Mouse (Mus musculus): ENCODE measurements around the gene Taok3.

- TF ChIP-seq CTCF (IDR thresholded peaks at IDR 0.05; ENCODE audit: control insufficient read depth, insufficient read depth, insufficient read length): no peak
- no peak for TF ChIP-seq USF1 (IDR thresholded peaks at IDR 0.05; ENCODE audit: low read depth)
- no peak for TF ChIP-seq FOSL1 (IDR thresholded peaks at IDR 0.05; ENCODE audit: insufficient read depth, low read length, poor library complexity, severe bottlenecking)
- TF ChIP-seq MYOD1 (IDR thresholded peaks at IDR 0.05; ENCODE audit: control insufficient read depth, insufficient read length, low read depth): no peak
- no peak for TF ChIP-seq CEBPB (IDR thresholded peaks at IDR 0.05; ENCODE audit: low read depth)
- no peak for TF ChIP-seq MAX (IDR thresholded peaks at IDR 0.05)
- TF ChIP-seq MYOG (IDR thresholded peaks at IDR 0.05; ENCODE audit: control insufficient read depth, extremely low read depth, insufficient read length): no peak
Observed at GRCm38 (mm10) chr5:117140374-117140773, 20.4 kb downstream of the Taok3 start.
